Mouse (Mus musculus) G1E-ER4 (cell line): ENCODE measurements around the gene Slc2a9. TPM values are rescaled to one million over a fixed set of nuclear protein-coding genes. Genes with fewer than 3 reads are reported as not detected.

ENCODE experiments used
- GATA1 ChIP-seq: IDR thresholded peaks from one replicate; pipeline ENCODE4 v1.8.0; 2012; ENCODE audit warnings: low read length, inconsistent platforms
- polyA plus RNA-seq: library from polyadenylated mRNA; stranded (reverse); fragments of >175 nt; gene quantifications from 2 replicates; pipeline ENCODE4 v1.2.3, GENCODE M21; 2012

The Slc2a9 gene
- polyA plus RNA-seq, 1 experiment: 0.13 TPM

DNA sequence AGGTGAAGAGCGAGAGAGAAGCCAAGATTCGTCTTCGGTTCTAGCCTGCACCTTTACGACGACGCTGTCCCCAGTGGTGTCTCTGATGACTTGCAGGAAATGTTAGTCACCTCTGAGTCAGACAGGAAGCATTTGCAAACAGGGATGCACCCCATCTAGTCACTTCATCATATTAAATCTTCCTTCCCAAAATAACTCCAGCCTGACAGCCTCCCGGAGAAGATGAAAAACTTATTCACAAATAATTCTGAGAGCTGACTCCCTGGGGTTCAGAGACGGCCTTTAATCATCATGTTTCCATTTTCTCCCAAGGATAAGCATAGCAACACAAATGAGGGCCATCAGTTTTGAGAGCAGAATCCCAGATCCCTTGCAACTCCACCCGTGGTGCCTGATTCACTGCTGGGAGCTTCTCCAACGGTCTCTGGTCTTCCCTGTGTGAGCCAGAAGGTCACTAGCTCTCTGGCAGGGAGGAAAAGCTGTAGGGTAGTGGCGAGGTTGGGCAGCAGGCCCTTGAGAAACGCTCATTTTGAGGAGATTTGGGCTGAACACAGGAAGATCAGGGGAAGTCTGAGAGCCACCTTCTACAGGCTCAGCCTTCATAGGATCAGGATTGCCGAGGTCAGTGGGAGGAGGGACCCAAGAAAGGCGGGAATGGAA lies 56.5 kb downstream of the Slc2a9 start:
- no peak for TF ChIP-seq GATA1

DNA sequence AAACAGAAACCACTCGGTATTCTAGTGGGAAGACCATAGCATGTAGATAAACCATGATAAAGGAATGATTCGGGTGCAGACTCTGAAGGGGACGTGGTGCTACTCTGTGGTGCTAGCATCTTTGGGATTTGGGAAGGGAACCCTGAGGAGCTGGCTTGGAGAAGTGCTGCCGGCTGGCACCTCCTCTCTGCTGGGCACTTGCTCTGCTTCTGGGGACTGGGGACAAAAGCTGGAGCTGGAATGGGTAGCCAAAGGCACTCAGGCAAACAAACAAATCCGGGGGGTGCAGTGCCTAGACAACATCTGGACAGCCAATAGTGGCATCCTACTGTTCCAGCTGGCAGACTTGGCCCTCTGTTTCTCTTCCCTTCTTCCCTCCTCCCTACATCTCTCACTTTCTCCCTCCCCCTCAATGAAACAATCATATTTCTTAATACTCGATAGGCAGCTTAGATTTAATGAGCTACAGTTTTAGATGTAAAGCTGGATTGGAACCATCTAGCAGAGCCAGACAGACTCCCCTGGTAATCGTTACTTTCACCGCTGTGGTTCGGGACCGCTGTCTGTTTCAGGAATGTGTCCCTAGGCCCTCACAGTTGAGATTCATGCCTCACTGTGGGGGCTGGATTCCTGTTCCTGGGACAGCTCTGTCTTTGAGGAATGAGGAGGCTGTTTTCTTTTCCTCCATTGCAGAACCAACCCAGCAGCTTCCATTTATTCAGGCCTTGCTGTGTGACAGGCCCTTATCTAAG lies 61.7 kb downstream of the Slc2a9 start:
- no peak for TF ChIP-seq GATA1

DNA sequence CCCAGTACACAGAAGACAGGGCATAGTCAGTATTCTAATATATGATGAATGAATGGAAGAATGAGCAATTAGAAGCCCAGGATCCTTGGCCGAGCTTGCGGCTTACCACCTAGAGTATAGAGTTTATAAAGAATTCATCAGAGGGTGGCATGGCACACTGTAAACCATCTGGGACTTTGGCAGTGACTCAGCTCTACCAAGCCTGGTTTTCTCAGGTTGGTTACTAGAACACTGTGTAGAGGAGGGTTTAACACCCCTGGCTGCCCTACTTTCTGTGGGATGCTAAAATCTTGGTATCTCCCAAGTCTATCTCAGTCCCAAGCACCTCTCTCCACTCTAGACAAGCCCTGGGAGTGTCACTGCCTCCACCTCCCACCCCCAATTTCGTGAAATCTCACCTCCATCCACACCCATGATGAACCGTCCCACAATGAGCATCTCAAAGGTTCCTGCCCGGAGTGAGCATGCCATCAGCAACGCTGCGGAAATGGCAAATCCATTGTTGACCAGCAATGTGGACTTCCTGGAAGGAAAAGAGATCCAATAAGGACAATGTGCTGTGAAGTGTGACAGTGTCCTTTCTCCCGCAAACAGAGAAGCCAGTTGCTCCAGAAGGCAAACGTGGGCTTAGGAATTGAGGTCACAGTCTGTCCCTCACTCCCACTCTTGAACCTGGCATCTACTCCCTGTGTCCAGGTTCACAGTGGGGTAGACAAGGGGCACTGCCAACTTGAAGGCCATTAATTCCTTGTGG lies 62.5 kb downstream of the Slc2a9 start:
- TF ChIP-seq GATA1: no peak

DNA sequence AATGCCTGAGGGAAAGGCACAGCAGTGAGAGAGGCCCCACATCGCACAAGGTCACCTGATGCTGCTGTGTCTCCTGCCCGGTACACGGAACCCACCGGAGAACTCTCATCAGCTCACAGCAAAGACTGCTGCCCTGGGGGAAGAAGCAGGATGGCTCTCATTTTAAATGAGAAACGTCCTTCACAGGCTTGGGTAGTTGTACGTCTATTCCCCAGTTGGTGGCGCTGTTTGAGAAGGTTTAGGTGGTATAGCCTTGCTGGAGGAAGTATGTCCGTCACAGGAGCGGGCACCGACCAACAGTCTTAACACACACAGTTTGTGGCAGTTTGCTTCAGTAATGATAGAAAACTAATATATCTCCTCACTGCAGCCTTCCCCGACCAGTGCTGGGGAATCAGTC lies 66.3 kb downstream of the Slc2a9 start:
- TF ChIP-seq GATA1: no peak

DNA sequence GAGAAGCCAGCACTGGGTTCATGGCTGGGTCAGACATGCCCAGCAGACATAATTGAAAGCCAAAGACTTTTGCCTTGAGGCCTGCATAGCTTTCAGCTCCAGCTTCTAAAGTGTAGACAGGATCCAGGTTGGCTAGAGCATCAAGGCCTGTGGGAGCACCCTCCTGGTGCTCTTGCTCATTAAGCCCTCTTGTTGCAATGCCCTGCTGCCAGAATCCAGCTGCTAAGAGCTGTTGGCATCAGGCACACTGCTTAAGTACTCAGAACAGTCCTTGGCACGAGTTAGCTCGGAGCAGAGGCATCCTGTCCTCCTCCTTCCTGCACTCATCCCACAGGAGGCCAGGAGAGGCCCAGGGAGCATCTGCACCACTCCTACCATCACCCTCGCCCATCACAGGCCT lies 68.1 kb downstream of the Slc2a9 start:
- no peak for TF ChIP-seq GATA1

DNA sequence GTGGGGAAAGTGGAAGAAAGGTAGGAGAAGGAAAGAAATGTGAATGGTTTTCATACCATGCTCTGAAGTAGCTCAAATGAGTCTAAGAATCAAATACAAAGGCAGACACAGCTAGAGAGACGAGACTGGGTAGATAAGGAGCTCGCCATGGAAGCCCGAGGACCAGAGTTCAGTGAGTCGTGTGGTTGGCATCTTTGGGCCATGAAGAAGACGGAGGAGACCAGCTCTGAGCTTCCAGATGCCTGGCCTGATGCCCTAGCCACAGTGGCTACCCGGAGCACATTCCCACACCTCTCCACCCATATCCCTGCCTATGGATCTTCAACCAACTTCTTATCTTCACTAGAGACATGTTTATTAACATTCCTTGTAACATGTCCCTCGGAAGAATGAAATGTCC lies 71.7 kb downstream of the Slc2a9 start:
- TF ChIP-seq GATA1: no peak

DNA sequence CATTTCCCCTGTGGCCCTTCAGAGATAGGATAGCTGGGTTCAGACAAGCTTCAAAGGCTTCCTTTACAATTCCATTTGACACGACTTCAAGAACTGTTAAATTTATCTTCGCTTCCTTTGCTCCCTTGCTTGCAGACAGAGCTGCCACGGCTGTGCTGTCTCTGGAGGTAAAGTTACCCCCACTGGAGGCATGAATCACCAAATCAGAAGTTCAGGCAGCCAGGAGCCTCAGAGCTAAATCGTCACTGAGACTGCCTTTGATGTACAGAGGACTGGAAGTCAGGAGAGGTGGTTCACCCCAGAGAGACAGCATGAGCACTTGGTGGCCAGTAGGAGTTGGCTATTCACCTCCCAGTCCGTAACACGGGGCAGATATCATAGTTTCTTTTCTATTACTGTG lies 73.8 kb downstream of the Slc2a9 start:
- no peak for TF ChIP-seq GATA1

DNA sequence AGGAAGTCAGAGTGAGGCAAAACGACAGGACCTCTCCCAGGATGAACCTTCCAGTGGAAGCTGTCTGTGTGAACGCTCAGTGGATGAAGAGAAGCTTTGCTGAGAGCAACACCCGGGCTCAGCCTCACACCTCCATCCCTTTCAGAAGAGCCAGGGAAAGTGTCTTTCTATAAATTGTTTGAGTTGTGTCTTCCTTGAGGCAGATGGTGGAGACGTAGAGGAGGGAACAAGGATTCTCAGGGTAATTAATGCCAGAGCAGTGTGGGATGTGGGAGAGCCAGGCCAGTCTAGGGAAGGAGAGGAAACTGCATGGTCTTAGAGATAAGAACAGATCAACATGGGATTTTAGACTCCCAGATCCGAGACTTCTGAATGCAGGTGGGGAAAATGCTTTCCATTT lies 75.2 kb downstream of the Slc2a9 start:
- TF ChIP-seq GATA1: no peak

DNA sequence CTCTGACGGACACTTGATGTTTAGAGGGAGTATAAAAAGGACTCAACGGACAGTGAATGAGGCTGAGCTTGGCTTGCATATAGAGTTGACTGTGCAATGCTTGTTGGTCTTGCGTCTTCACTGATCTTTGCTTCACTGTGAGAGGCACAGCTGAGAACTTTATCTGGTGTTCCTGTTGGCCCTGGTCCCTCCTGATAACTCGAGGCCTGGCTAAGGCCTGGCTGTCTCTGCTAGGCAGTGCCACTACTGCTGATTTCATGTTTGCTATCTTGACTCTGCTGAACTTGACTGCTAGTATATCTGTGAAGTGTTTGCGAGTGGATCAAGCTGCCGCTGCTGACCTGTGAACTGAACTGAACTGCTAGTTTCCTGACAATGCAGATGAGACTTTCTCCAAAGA lies 77.4 kb downstream of the Slc2a9 start:
- no peak for TF ChIP-seq GATA1

DNA sequence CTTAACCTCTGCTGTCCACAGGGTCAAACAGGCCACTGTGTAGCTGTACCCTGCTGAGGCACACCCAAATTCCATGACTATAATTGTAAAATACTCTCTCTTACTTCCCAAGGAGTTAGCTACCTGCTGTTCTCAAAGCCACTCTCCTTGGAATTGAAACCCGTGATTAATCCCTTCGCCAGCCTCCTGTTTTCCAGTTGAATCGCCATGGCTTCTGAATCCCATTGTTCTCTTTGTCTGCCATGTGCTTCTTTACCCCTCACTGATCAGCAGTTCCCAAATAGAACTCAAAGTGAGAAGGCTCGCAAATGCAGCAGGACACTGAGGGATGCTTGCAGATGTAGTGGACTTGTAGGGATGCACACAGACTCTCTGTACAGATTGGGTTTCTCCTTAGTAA lies 80.5 kb downstream of the Slc2a9 start:
- no peak for TF ChIP-seq GATA1

DNA sequence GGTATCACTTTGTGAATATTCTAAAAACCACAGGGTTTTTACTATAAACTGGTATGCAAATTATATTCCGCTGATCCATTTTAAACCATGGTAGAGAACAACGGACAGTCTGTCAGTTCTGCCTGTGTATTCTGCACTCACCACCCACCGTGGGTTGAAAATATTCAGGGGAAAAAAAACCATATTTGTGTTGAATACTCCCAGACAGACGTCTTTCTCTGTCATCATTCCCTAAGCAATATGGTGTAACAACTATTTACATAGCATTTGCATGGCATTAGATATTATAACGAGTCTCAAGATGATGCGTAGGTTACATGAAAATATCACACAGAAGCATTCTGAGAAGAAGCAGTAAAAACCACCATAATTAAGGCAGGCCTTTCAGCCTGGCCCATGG lies 84.1 kb downstream of the Slc2a9 start:
- no peak for TF ChIP-seq GATA1

DNA sequence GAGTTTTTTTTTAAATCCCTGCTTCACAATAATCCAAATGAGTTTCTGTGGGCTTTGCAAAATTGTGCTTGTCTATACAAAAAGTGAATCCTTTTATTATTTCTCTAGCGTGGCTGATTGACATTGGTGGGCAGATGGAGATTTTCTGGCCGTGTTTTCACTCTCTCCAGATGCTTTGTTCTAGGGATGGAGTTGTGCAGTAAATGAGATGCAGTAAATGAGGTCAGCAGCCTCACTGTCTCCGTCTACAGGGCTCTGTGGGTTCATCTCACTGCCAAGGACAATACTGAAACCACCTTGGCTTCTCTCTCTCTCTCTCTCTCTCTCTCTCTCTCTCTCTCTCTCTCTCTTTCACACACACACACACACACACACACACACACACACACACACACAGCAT lies 99.3 kb downstream of the Slc2a9 start:
- no peak for TF ChIP-seq GATA1

DNA sequence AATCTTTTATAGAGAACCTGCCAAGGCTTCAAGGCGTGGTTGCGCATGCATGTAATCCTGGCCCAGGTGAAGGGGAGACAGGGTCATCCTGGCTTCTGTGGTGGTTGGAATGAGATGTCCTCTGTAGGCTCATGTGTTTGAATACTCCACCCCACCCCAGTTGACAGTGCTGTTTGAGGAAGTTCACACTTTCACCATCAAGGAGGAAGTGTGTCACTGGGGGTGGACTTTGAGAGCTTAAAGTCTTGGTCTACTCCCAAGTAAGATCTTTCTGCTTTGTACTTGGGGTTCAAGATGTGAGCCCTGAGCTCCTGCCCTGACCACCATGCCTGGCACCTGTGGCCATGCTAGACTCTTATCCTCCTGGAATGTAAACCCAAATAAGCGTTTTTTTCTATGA lies 100.7 kb downstream of the Slc2a9 start:
- TF ChIP-seq GATA1: no peak

DNA sequence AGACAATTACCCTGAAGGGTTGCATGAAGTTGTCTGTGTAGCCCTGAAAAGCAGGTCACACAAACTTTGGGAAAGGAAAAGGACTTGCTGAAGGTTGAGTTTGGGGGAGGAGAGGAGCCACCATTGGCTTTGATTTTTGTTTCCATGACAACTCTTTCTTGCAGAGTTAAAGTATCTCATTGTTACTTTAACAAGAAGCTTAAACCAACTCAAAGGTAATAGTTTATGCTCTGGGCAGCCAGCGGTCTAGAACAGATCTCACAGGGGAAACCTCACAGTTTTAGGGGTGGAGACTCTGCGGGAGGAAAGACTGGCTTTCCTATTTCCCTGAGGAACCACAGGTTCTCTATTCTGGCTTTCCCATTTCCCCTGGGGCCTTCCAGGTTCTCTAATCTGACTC lies 114.1 kb downstream of the Slc2a9 start:
- TF ChIP-seq GATA1: no peak

DNA sequence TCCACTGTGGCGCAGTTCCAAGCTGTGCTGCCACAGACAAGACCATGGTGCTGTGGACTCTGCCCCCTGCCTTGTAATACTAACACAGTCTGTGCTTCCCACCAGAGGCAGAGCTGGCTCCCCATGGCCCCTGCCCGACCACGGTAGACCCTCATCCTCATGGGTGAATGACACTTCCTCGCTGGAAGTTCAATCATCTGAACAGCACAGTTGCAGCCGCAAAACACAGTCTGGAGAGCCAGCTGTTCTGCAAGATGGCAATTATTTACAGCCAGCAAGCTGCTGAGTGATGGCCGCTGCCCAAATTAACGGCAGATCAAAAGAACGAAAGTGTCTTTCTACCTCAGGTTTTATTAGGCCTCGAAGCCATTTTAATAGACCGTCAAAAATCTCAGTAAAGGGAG lies 114.5 kb downstream of the Slc2a9 start:
- TF ChIP-seq GATA1: no peak

DNA sequence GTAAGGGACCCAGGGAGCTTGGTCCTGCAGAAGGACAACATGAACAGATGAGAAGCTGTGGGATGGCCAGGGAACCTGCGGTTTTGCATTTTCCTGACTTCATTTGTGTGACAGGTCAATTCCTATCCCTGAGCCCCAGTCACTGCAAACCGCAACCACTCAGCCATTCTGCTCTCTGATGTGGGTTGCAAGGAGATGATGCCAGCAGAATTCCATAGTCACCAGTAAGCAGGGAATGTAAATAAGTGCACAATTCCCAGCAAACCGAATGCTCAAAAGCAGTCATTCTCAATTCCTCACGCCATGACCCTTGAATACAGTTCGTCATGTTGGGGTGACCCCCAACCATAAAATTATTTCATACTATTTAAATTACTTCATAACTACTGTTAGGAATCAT lies 123.0 kb downstream of the Slc2a9 start:
- TF ChIP-seq GATA1: no peak

DNA sequence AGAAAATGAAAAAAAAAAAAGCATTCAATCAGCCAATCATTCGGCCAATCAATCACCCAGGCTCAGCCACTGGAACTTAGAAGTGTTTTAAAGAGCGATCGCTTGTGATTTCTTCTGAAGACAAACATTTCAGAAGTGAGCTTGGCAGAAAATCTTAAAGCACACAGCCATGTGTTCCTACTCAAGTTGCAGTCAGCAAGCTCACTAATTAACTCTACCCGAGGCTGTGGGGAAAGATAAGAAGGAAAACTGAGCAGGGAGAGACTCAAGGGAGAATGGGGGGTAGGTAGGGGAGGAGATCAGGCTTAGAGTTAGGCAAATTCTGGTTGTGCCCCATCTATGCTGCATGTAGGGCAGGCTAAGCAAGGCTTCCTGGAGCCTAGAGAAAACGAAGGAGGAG lies 130.6 kb downstream of the Slc2a9 start:
- no peak for TF ChIP-seq GATA1
